Mouse (Mus musculus) liver, embryonic 14.5 days (tissue): Measurements from ENCODE around the gene Chst14.

Experiments used
- CTCF ChIP-seq: IDR thresholded peaks from 2 replicates; pipeline ENCODE4 v1.5.1; 2016; ENCODE audit warnings: antibody characterized with exemption, low read depth, control low read depth
- EP300 ChIP-seq: IDR thresholded peaks from 2 replicates; pipeline ENCODE4 v1.6.1; 2016; ENCODE audit warnings: antibody characterized with exemption, low read depth

DNA sequence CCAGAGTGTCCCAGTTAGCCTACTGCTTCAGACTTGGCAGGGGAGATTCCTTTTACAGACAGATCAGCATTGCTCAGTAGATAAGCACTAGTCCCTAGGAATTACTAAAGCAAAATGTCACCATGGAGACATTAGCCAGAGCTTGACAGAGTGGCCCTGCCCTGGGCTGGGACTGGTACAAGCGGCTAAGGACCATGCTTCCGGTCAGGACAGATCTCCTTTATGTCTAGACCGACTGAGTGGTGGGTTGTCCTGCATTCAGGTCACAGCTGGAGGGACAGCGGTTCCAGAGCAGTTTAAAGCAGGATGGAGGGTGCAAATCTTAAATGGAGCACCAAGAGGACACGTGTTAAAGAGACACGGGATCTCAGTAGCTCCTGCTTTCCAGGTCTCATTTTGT lies 344 bp upstream of the Chst14 start:
- no peak for TF ChIP-seq CTCF
- no peak for TF ChIP-seq EP300
